Mouse (Mus musculus) MEL (cell line): ENCODE data around the gene Agap2. TPM values are rescaled to one million over a fixed set of nuclear protein-coding genes. Genes with fewer than 3 reads are reported as not detected.

ENCODE experiments used
- DNase-seq: peaks from one replicate; pipeline ENCODE4 v3.0.0; 2011; ENCODE audit warnings: low read depth, low spot score
- H3K27ac ChIP-seq: 2 replicates; pipeline ENCODE4 v1.5.1; 2012; ENCODE audit warnings: low read depth, mild to moderate bottlenecking, control low read depth, low read length, moderate library complexity; ENCODE audit not compliant: control insufficient read depth
- H3K27me3 ChIP-seq, 2 experiments: fragments of 150-350 bp in 1 of 2; sonication (generic) in 1 of 2; 2 replicates each; pipeline ENCODE4 v1.6.1; 2012; ENCODE audit warnings: low read length in 2 of 2, mild to moderate bottlenecking in 2 of 2, improper control_type of control experiment in 1 of 2, moderate library complexity in 1 of 2; ENCODE audit not compliant: insufficient read depth in 2 of 2, control insufficient read depth in 1 of 2
- H3K36me3 ChIP-seq, 2 experiments: 2 replicates each; pipeline ENCODE4 v1.6.1; 2012 to 2014; ENCODE audit warnings: low read length in 2 of 2, improper control_type of control experiment in 1 of 2, inconsistent platforms in 1 of 2, mild to moderate bottlenecking in 1 of 2; ENCODE audit not compliant: insufficient read depth in 2 of 2, control insufficient read depth in 1 of 2
- H3K4me1 ChIP-seq, 2 experiments: fragments of 150-350 bp in 1 of 2; sonication (generic) in 1 of 2; 2 replicates each; pipeline ENCODE4 v1.6.1; 2012; ENCODE audit warnings: low read length in 2 of 2, improper control_type of control experiment in 1 of 2, mild to moderate bottlenecking in 1 of 2; ENCODE audit not compliant: insufficient read depth in 2 of 2, control insufficient read depth in 1 of 2
- H3K4me3 ChIP-seq, 2 experiments: fragments of 150-350 bp in 1 of 2; sonication (generic) in 1 of 2; 2 replicates each; pipeline ENCODE4 v1.5.1; 2012; ENCODE audit warnings: low read depth in 2 of 2, low read length in 2 of 2, mild to moderate bottlenecking in 2 of 2, moderate library complexity in 2 of 2, control low read depth in 1 of 2, improper control_type of control experiment in 1 of 2; ENCODE audit not compliant: control insufficient read depth in 1 of 2, insufficient read depth in 1 of 2
- H3K79me2 ChIP-seq: 2 replicates; pipeline ENCODE4 v1.6.1; 2012; ENCODE audit warnings: mild to moderate bottlenecking, low read length, moderate library complexity; ENCODE audit not compliant: control insufficient read depth, poor library complexity, insufficient read depth
- H3K9ac ChIP-seq: 2 replicates; pipeline ENCODE4 v1.6.1; 2012; ENCODE audit warnings: low read depth, mild to moderate bottlenecking, control low read depth, low read length, moderate library complexity; ENCODE audit not compliant: control insufficient read depth, poor library complexity, severe bottlenecking
- H3K9me3 ChIP-seq: fragments of 150-350 bp; sonication (generic); replicated peaks from 2 replicates; pipeline ENCODE4 v1.6.1; 2012; ENCODE audit warnings: mild to moderate bottlenecking, low read length, improper control_type of control experiment, moderate library complexity; ENCODE audit not compliant: insufficient read depth
- BHLHE40 ChIP-seq: IDR thresholded peaks from 2 replicates; pipeline ENCODE4 v1.6.1; 2012; ENCODE audit warnings: low read depth, mild to moderate bottlenecking, inconsistent platforms, low read length, improper control_type of control experiment, borderline replicate concordance
- CHD2 ChIP-seq: IDR thresholded peaks from 2 replicates; pipeline ENCODE4 v1.6.1; 2011; ENCODE audit warnings: low read length, improper control_type of control experiment
- E2F4 ChIP-seq: IDR thresholded peaks from 2 replicates; pipeline ENCODE4 v1.6.1; 2011; ENCODE audit warnings: low read depth, low read length, improper control_type of control experiment, borderline replicate concordance
- GABPA ChIP-seq: IDR thresholded peaks from 2 replicates; pipeline ENCODE4 v1.6.1; 2012; ENCODE audit warnings: low read depth, mild to moderate bottlenecking, inconsistent platforms, low read length, improper control_type of control experiment, moderate library complexity
- HCFC1 ChIP-seq: IDR thresholded peaks from 2 replicates; pipeline ENCODE4 v1.6.1; 2012; ENCODE audit warnings: low read depth, mild to moderate bottlenecking, inconsistent platforms, low read length, improper control_type of control experiment, moderate library complexity
- MAFK ChIP-seq: IDR thresholded peaks from 2 replicates; pipeline ENCODE4 v1.6.1; 2011; ENCODE audit warnings: low read depth, mild to moderate bottlenecking, low read length, improper control_type of control experiment, borderline replicate concordance
- MAX ChIP-seq: IDR thresholded peaks from 2 replicates; pipeline ENCODE4 v1.6.1; 2011; ENCODE audit warnings: low read length, improper control_type of control experiment
- MAZ ChIP-seq: IDR thresholded peaks from 2 replicates; pipeline ENCODE4 v1.6.1; 2012; ENCODE audit warnings: low read depth, mild to moderate bottlenecking, inconsistent platforms, low read length, improper control_type of control experiment
- MEF2A ChIP-seq: IDR thresholded peaks from 2 replicates; pipeline ENCODE4 v1.6.1; 2014; ENCODE audit warnings: low read depth, mild to moderate bottlenecking, inconsistent platforms, low read length, improper control_type of control experiment; ENCODE audit not compliant: poor library complexity, insufficient replicate concordance, severe bottlenecking; ENCODE audit errors: extremely low read depth
- MXI1 ChIP-seq: IDR thresholded peaks from 2 replicates; pipeline ENCODE4 v1.6.1; 2011; ENCODE audit warnings: mild to moderate bottlenecking, low read depth, low read length, improper control_type of control experiment
- NRF1 ChIP-seq: IDR thresholded peaks from 2 replicates; pipeline ENCODE4 v1.6.1; 2014; ENCODE audit warnings: low read depth, mild to moderate bottlenecking, inconsistent platforms, low read length, improper control_type of control experiment, moderate library complexity; ENCODE audit not compliant: poor library complexity, insufficient read depth, severe bottlenecking
- POLR2A ChIP-seq, 2 experiments: IDR thresholded peaks; 2 replicates each; pipeline ENCODE4 v1.6.1; 2011 to 2012; ENCODE audit warnings: low read length in 2 of 2, mild to moderate bottlenecking in 2 of 2, control low read depth in 1 of 2, improper control_type of control experiment in 1 of 2, low read depth in 1 of 2, moderate library complexity in 1 of 2; ENCODE audit not compliant: control insufficient read depth in 1 of 2, insufficient read depth in 1 of 2, poor library complexity in 1 of 2
- POLR2AphosphoS5 ChIP-seq: IDR thresholded peaks from 2 replicates; pipeline ENCODE4 v1.6.1; 2012; ENCODE audit warnings: low read depth, borderline replicate concordance, mild to moderate bottlenecking, inconsistent platforms, low read length, moderate library complexity, mixed read lengths
- RAD21 ChIP-seq: IDR thresholded peaks from 2 replicates; pipeline ENCODE4 v1.6.1; 2011; ENCODE audit warnings: mild to moderate bottlenecking, low read depth, low read length, improper control_type of control experiment
- TAL1 ChIP-seq: IDR thresholded peaks from 2 replicates; pipeline ENCODE4 v1.6.1; 2012; ENCODE audit warnings: mild to moderate bottlenecking, inconsistent platforms, low read length, moderate library complexity, mixed read lengths
- UBTF ChIP-seq: IDR thresholded peaks from 2 replicates; pipeline ENCODE4 v1.6.1; 2012; ENCODE audit warnings: low read depth, mild to moderate bottlenecking, inconsistent platforms, low read length, improper control_type of control experiment, moderate library complexity, borderline replicate concordance; ENCODE audit not compliant: insufficient read depth
- polyA plus RNA-seq, 2 experiments: library from polyadenylated mRNA; stranded (reverse) in 1 of 2; unstranded in 1 of 2; fragments of >175 nt in 1 of 2; fragments of >200 nt in 1 of 2; gene quantifications; 2 replicates each; pipeline versions ENCODE4 v1.2.1 to v1.2.4; 2012; ENCODE audit warnings: low replicate concordance in 2 of 2, low read depth in 1 of 2; ENCODE audit not compliant: insufficient read length in 2 of 2, insufficient read depth in 1 of 2, missing spikeins in 1 of 2
- total RNA-seq: library from RNA; depleted of rRNA; stranded (reverse); fragments of 300-350 nt; gene quantifications from 2 replicates; pipeline ENCODE4 v1.2.3, GENCODE M21; 2012

Gene Agap2
- total and polyA plus RNA-seq, 3 experiments: 0.04 to 0.46 TPM; not detected in 1

GRCm38 (mm10) chr10:127036273-127036672 is 38.8 kb upstream of the Agap2 start:
- no peaks in the 10 kb centered on the region; the same call in 1 of the 2 replicates for H3K79me2 ChIP-seq
- no peaks in the 10 kb centered on the region for H3K9me3 ChIP-seq
- TF ChIP-seq E2F4 (no peak), CHD2 (no peak), TAL1 (no peak), POLR2A (IDR thresholded peaks at IDR 0.05; ENCODE audit: control insufficient read depth in 1 of 2, insufficient read depth in 1 of 2, low read depth in 1 of 2, low read length in 2 of 2, poor library complexity in 1 of 2) (no peak), NRF1 (no peak)
- DNase-seq: no peak
- no peak overlapping the region for H3K27ac ChIP-seq
- no peak overlapping the region for H3K4me3 ChIP-seq
- H3K9ac ChIP-seq: no peak overlapping the region
- no peaks in the 10 kb centered on the region for H3K36me3 ChIP-seq
- H3K27me3 ChIP-seq: no peaks in the 10 kb centered on the region
- 0 out of 4 replicates have a peak, but pooled peaks cover 0 to under 1% of the 10 kb centered on the region in 2 experiments for H3K4me1 ChIP-seq

- H3K36me3 ChIP-seq: no peaks in the 10 kb centered on the region; a peak in 1 of 4 replicates
- H3K9me3 ChIP-seq: no peaks in the 10 kb centered on the region
- no peak overlapping the region for H3K9ac ChIP-seq
- DNase-seq: no peak
- H3K79me2 ChIP-seq: peaks cover 4% of the 10 kb centered on the region; the same call in 1 of the 2 replicates
- no peaks in the 10 kb centered on the region for H3K4me1 ChIP-seq
- TF ChIP-seq MEF2A: no peak
- no peak for TF ChIP-seq CHD2
- TF ChIP-seq MXI1: no peak
- no peak for TF ChIP-seq GABPA
- TF ChIP-seq MAZ: no peak
- no peak for TF ChIP-seq RAD21
- TF ChIP-seq POLR2AphosphoS5: no peak
- no peak for TF ChIP-seq MAFK
- TF ChIP-seq UBTF: no peak
- TF ChIP-seq MAX: no peak
- no peak for TF ChIP-seq BHLHE40
- no peak for TF ChIP-seq HCFC1
- no peaks in the 10 kb centered on the region for H3K27me3 ChIP-seq
- H3K27ac ChIP-seq: no peak overlapping the region
- H3K4me3 ChIP-seq: no peak overlapping the region
Measured at GRCm38 (mm10) chr10:127037641-127038040, 37.4 kb upstream of the Agap2 start.
